Mouse (Mus musculus): ENCODE measurements at regions not wholly inside any gene's neighbourhood (a gene's known extent, or its start where the extent isn't known, plus 50 kb on each side); places are given as distances from the start of the nearest gene placed in this dataset.

- Histone ChIP-seq H3K4me2 (replicated peaks) (no peak overlapping the region), H3K27ac (replicated peaks) (no peak overlapping the region), H3K36me3 (no peaks in the 10 kb centered on the region), H3K9me3 (replicated peaks) (no peaks in the 10 kb centered on the region), H3K4me1 (no peaks in the 10 kb centered on the region), H3K4me3 (replicated peaks) (no peak overlapping the region), H3K9ac (no peak overlapping the region), H3K27me3 (no peaks in the 10 kb centered on the region)
- 66% methylated on average over 7 of the region's 7 CpGs for WGBS
- no peak for ATAC-seq (ENCODE audit: insufficient number of reproducible peaks, low FRiP score, low TSS enrichment, low read depth)
Measured at GRCm38 (mm10) chr9:26649506-26649905, 84.0 kb upstream of the B3gat1 start.

GRCm38 (mm10) chr9:26652920-26653319 lies 80.6 kb upstream of the B3gat1 start:
- Histone ChIP-seq H3K4me1 (no peaks in the 10 kb centered on the region), H3K27me3 (no peaks in the 10 kb centered on the region), H3K27ac (replicated peaks) (no peak overlapping the region), H3K4me3 (replicated peaks) (no peak overlapping the region), H3K4me2 (replicated peaks) (no peak overlapping the region), H3K9ac (no peak overlapping the region), H3K9me3 (replicated peaks) (no peaks in the 10 kb centered on the region), H3K36me3 (no peaks in the 10 kb centered on the region)
- ATAC-seq (ENCODE audit: insufficient number of reproducible peaks, low FRiP score, low TSS enrichment, low read depth) = no peak
- WGBS = 85% methylated on average over 1 of the region's 1 CpGs

GRCm38 (mm10) chr9:26659366-26659765 lies 74.2 kb upstream of the B3gat1 start:
- no peak overlapping the region for H3K9ac ChIP-seq
- ATAC-seq (ENCODE audit: insufficient number of reproducible peaks, low FRiP score, low TSS enrichment, low read depth) = no peak
- H3K36me3 ChIP-seq = no peaks in the 10 kb centered on the region
- H3K4me1 ChIP-seq = no peaks in the 10 kb centered on the region
- no peaks in the 10 kb centered on the region for H3K9me3 ChIP-seq (replicated peaks)
- no peak overlapping the region for H3K4me2 ChIP-seq (replicated peaks)
- 56% methylated on average over 2 of the region's 2 CpGs for WGBS
- H3K27ac ChIP-seq (replicated peaks) = no peak overlapping the region
- H3K4me3 ChIP-seq (replicated peaks) = no peak overlapping the region
- H3K27me3 ChIP-seq = no peaks in the 10 kb centered on the region

GRCm38 (mm10) chr9:26663544-26663943 lies 70.0 kb upstream of the B3gat1 start:
- Histone ChIP-seq H3K36me3 (no peaks in the 10 kb centered on the region), H3K4me1 (no peaks in the 10 kb centered on the region), H3K27me3 (no peaks in the 10 kb centered on the region), H3K27ac (replicated peaks) (no peak overlapping the region), H3K9ac (no peak overlapping the region), H3K9me3 (replicated peaks) (no peaks in the 10 kb centered on the region), H3K4me3 (replicated peaks) (no peak overlapping the region), H3K4me2 (replicated peaks) (no peak overlapping the region)
- WGBS = 67% methylated on average over 1 of the region's 1 CpGs
- ATAC-seq (ENCODE audit: insufficient number of reproducible peaks, low FRiP score, low TSS enrichment, low read depth) = no peak

- Histone ChIP-seq H3K4me3 (replicated peaks) (no peak overlapping the region), H3K4me1 (no peaks in the 10 kb centered on the region)
- 80% methylated on average over 3 of the region's 3 CpGs for WGBS
Measured at GRCm38 (mm10) chr9:26667835-26668234, 65.7 kb upstream of the B3gat1 start.

GRCm38 (mm10) chr9:26674059-26674757 lies 59.3 kb upstream of the B3gat1 start:
- WGBS = 72% methylated on average over 2 of the region's 2 CpGs
- Histone ChIP-seq H3K4me3 (replicated peaks) (no peak overlapping the region), H3K4me2 (replicated peaks) (no peak overlapping the region), H3K27ac (replicated peaks) (no peak overlapping the region), H3K9me3 (replicated peaks) (no peaks in the 10 kb centered on the region), H3K4me1 (no peaks in the 10 kb centered on the region), H3K36me3 (no peaks in the 10 kb centered on the region), H3K9ac (no peak overlapping the region), H3K27me3 (no peaks in the 10 kb centered on the region)
- no peak for ATAC-seq (ENCODE audit: insufficient number of reproducible peaks, low FRiP score, low TSS enrichment, low read depth)

More at GRCm38 (mm10) chr9:26667835-26668234, 65.7 kb upstream of the B3gat1 start:
- ATAC-seq (ENCODE audit: insufficient number of reproducible peaks, low FRiP score, low TSS enrichment, low read depth) = no peak
- H3K27me3 ChIP-seq = no peaks in the 10 kb centered on the region
- no peaks in the 10 kb centered on the region for H3K9me3 ChIP-seq (replicated peaks)
- H3K4me2 ChIP-seq (replicated peaks) = no peak overlapping the region
- no peak overlapping the region for H3K27ac ChIP-seq (replicated peaks)
- H3K36me3 ChIP-seq = no peaks in the 10 kb centered on the region
- no peak overlapping the region for H3K9ac ChIP-seq

GRCm38 (mm10) chr9:26678288-26678687 lies 55.2 kb upstream of the B3gat1 start:
- 30% methylated on average over 6 of the region's 6 CpGs for WGBS

GRCm38 (mm10) chr9:26681516-26681915 lies 52.0 kb upstream of the B3gat1 start:
- Histone ChIP-seq H3K27ac (replicated peaks) (no peak overlapping the region), H3K36me3 (no peaks in the 10 kb centered on the region), H3K4me1 (no peaks in the 10 kb centered on the region), H3K9ac (no peak overlapping the region), H3K9me3 (replicated peaks) (no peaks in the 10 kb centered on the region), H3K4me3 (replicated peaks) (no peak overlapping the region), H3K4me2 (replicated peaks) (no peak overlapping the region), H3K27me3 (no peaks in the 10 kb centered on the region)
- 71% methylated on average over 1 of the region's 1 CpGs for WGBS
- no peak for ATAC-seq (ENCODE audit: insufficient number of reproducible peaks, low FRiP score, low TSS enrichment, low read depth)

More at GRCm38 (mm10) chr9:26678288-26678687, 55.2 kb upstream of the B3gat1 start:
- Histone ChIP-seq H3K27ac (replicated peaks) (no peak overlapping the region), H3K9me3 (replicated peaks) (no peaks in the 10 kb centered on the region), H3K27me3 (no peaks in the 10 kb centered on the region), H3K4me1 (no peaks in the 10 kb centered on the region), H3K36me3 (no peaks in the 10 kb centered on the region), H3K4me3 (replicated peaks) (no peak overlapping the region), H3K9ac (no peak overlapping the region), H3K4me2 (replicated peaks) (no peak overlapping the region)
- ATAC-seq (ENCODE audit: insufficient number of reproducible peaks, low FRiP score, low TSS enrichment, low read depth) = no peak

Data from embryonic facial prominence, embryonic 15.5 days (tissue).